In the genomic region with DNA sequence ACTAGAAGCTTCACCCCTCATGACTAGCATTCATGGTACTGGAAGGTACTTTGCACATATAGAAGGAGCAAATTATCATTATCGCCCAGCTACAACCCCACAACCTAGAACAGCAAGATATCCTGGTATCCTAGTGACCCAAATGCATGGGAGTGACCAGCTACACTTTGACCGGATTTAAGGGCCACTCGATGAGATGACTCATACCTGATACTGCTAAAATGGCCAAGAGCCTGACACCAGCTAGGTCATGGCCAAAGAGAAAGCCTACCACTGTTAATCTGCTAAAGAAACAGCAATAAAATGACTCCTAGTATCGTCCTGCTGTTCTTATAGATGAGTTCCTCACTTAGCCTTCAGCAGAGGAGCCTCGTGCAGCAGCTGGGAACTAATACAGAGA, we compare ENCODE assay signal across 29 mouse cellular contexts. TPM values are rescaled to one million over a fixed set of nuclear protein-coding genes. Genes with fewer than 3 reads are reported as not detected.
DNase-seq lines count a peak whose midpoint lies in the region; ATAC-seq and TF ChIP-seq lines count a peak whose summit lies in the region.
"Had no signal": no experiment of that assay in that cellular context is flagged by ENCODE, and none has a peak within 500 bp of the region (broad histone marks: within the 10 kb centered on the region; RNA-seq: fewer than 3 reads in every experiment).

No protein-coding gene starts in this region.

- no peaks in the 10 kb centered on the region for H3K27me3 ChIP-seq in intestine, postnatal 0 days (replicated peaks; ENCODE audit: control insufficient read depth, insufficient read depth, low read length)
- H3K27me3 ChIP-seq in intestine, embryonic 16.5 days (replicated peaks; ENCODE audit: control insufficient read depth, insufficient read depth, low read length) = no peaks in the 10 kb centered on the region
- no peaks in the 10 kb centered on the region for H3K27me3 ChIP-seq in midbrain, embryonic 11.5 days (ENCODE audit: control insufficient read depth, insufficient read depth, low read length)
- H3K27me3 ChIP-seq in midbrain, postnatal 0 days (ENCODE audit: insufficient read depth, low read length) = no peaks in the 10 kb centered on the region
- H3K27me3 ChIP-seq: CH12.LX; embryonic facial prominence, embryonic 13.5 days; embryonic facial prominence, embryonic 15.5 days; forebrain, embryonic 12.5 days; Patski had no signal

- no peak overlapping the region for H3K4me3 ChIP-seq in intestine, postnatal 0 days (ENCODE audit: low read depth, low read length)
- H3K4me3 ChIP-seq in intestine, embryonic 16.5 days (ENCODE audit: low read length) = no peak overlapping the region
- no peak overlapping the region for H3K4me3 ChIP-seq in midbrain, embryonic 11.5 days (ENCODE audit: low read depth, low read length)
- H3K4me3 ChIP-seq in midbrain, postnatal 0 days (ENCODE audit: low read depth, low read length) = no peak overlapping the region
- H3K4me3 ChIP-seq: embryonic facial prominence, embryonic 13.5 days; embryonic facial prominence, embryonic 15.5 days; erythroblast, embryonic 14.5 days; forebrain, embryonic 10.5 days; forebrain, embryonic 12.5 days had no signal

- no peak overlapping the region for H3K27ac ChIP-seq in intestine, postnatal 0 days (ENCODE audit: low read depth, low read length)
- H3K27ac ChIP-seq in intestine, embryonic 16.5 days (ENCODE audit: low read length) = no peak overlapping the region
- no peak overlapping the region for H3K27ac ChIP-seq in midbrain, embryonic 11.5 days (ENCODE audit: low read depth, low read length)
- H3K27ac ChIP-seq in midbrain, postnatal 0 days (ENCODE audit: low read depth, low read length) = no peak overlapping the region
- H3K27ac ChIP-seq: embryonic facial prominence, embryonic 13.5 days; embryonic facial prominence, embryonic 15.5 days; forebrain, embryonic 10.5 days; forebrain, embryonic 12.5 days had no signal

- no peak for TF ChIP-seq CTCF in intestine, postnatal 0 days (IDR thresholded peaks at IDR 0.05; ENCODE audit: low read depth)
- TF ChIP-seq CTCF in midbrain, postnatal 0 days (IDR thresholded peaks at IDR 0.05) = no peak

- no peaks in the 10 kb centered on the region for H3K36me3 ChIP-seq in intestine, postnatal 0 days (ENCODE audit: control insufficient read depth, insufficient read depth)
- H3K36me3 ChIP-seq in intestine, embryonic 16.5 days (ENCODE audit: control insufficient read depth, insufficient read depth, low read length) = no peaks in the 10 kb centered on the region
- H3K36me3 ChIP-seq in midbrain, embryonic 11.5 days (ENCODE audit: control insufficient read depth, insufficient read depth, low read length) = no peaks in the 10 kb centered on the region
- no peaks in the 10 kb centered on the region for H3K36me3 ChIP-seq in midbrain, postnatal 0 days (ENCODE audit: insufficient read depth, low read length)
- H3K36me3 ChIP-seq: embryonic facial prominence, embryonic 13.5 days; embryonic facial prominence, embryonic 15.5 days; forebrain, embryonic 10.5 days; forebrain, embryonic 12.5 days; G1E had no signal

- peak; percentile 79 for ATAC-seq in intestine, postnatal 0 days
- no peak for ATAC-seq in intestine, embryonic 16.5 days
- ATAC-seq in midbrain, embryonic 11.5 days (ENCODE audit: low FRiP score) = no peak
- no peak for ATAC-seq in midbrain, postnatal 0 days (ENCODE audit: low FRiP score)
- ATAC-seq: forebrain, embryonic 14.5 days; forebrain, embryonic 16.5 days; Patski had no signal

- 0 out of 2 replicates have a peak, but pooled peaks cover 4% of the 10 kb centered on the region for H3K9me3 ChIP-seq in intestine, postnatal 0 days (ENCODE audit: control insufficient read depth)
- 0 out of 2 replicates have a peak, but pooled peaks cover 2% of the 10 kb centered on the region for H3K9me3 ChIP-seq in intestine, embryonic 16.5 days (ENCODE audit: control insufficient read depth, low read length)
- H3K9me3 ChIP-seq in midbrain, embryonic 11.5 days (ENCODE audit: control insufficient read depth, low read length) = no peaks in the 10 kb centered on the region
- H3K9me3 ChIP-seq in midbrain, postnatal 0 days (ENCODE audit: low read length) = 0 out of 2 replicates have a peak, but pooled peaks cover 6% of the 10 kb centered on the region
- H3K9me3 ChIP-seq: embryonic facial prominence, embryonic 15.5 days; forebrain, embryonic 10.5 days; forebrain, embryonic 12.5 days; G1E had no signal

- H3K4me2 ChIP-seq in intestine, postnatal 0 days (replicated peaks; ENCODE audit: low read depth) = no peak overlapping the region
- H3K4me2 ChIP-seq in intestine, embryonic 16.5 days (ENCODE audit: low read depth, low read length) = no peak overlapping the region
- H3K4me2 ChIP-seq in midbrain, embryonic 11.5 days = no peak overlapping the region
- no peak overlapping the region for H3K4me2 ChIP-seq in midbrain, postnatal 0 days (ENCODE audit: low read depth, low read length, poor library complexity, severe bottlenecking)
- H3K4me2 ChIP-seq: embryonic facial prominence, embryonic 13.5 days; embryonic facial prominence, embryonic 15.5 days; forebrain, embryonic 12.5 days had no signal

- WGBS in intestine, postnatal 0 days = 76% methylated on average over 5 of the region's 5 CpGs
- WGBS in intestine, embryonic 16.5 days = 91% methylated on average over 5 of the region's 5 CpGs
- whole genome bisulfite sequencing in midbrain, embryonic 11.5 days = 89% methylated on average over 5 of the region's 5 CpGs
- WGBS in midbrain, postnatal 0 days = 92% methylated on average over 5 of the region's 5 CpGs
- 61% methylated on average over 5 of the region's 5 CpGs for WGBS in large intestine, adult 2 months

- H3K9ac ChIP-seq in intestine, postnatal 0 days (ENCODE audit: low read depth, low read length) = no peak overlapping the region
- H3K9ac ChIP-seq in intestine, embryonic 16.5 days (ENCODE audit: low read depth, low read length) = no peak overlapping the region
- no peak overlapping the region for H3K9ac ChIP-seq in midbrain, embryonic 11.5 days (ENCODE audit: low read length)
- no peak overlapping the region for H3K9ac ChIP-seq in midbrain, postnatal 0 days (replicated peaks; ENCODE audit: low read length, poor library complexity, severe bottlenecking)
- H3K9ac ChIP-seq: embryonic facial prominence, embryonic 13.5 days; embryonic facial prominence, embryonic 15.5 days; forebrain, embryonic 12.5 days had no signal

- DNase-seq in midbrain, embryonic 11.5 days (ENCODE audit: low spot score, missing footprints) = peak; percentile 72
- DNase-seq in midbrain, postnatal 0 days (ENCODE audit: low spot score) = no peak
- DNase-seq in large intestine, adult 2 months (ENCODE audit: low read depth, low spot score) = peak; percentile 13
- no peak for DNase-seq in spleen, postnatal 14 days (ENCODE audit: low spot score in 2 of 2)
- DNase-seq: adrenal gland, adult 8-10 months; adrenal gland, postnatal 14 days; adrenal gland, postnatal 36 days; B cell, adult 2 months; cerebellum, adult 11-12 months; cerebellum, adult 2 months; cerebellum, adult 9-10 months; cerebellum, postnatal 10 days; cerebellum, postnatal 25 days; embryo, embryonic 11 days had no signal

- no peaks in the 10 kb centered on the region for H3K4me1 ChIP-seq in intestine, postnatal 0 days (replicated peaks; ENCODE audit: control insufficient read depth, insufficient read depth, low read length)
- H3K4me1 ChIP-seq in intestine, embryonic 16.5 days (ENCODE audit: control insufficient read depth, insufficient read depth, low read length) = no peaks in the 10 kb centered on the region
- H3K4me1 ChIP-seq in midbrain, embryonic 11.5 days (ENCODE audit: control insufficient read depth, insufficient read depth, low read length) = no peaks in the 10 kb centered on the region
- H3K4me1 ChIP-seq in midbrain, postnatal 0 days (ENCODE audit: insufficient read depth, low read length) = no peaks in the 10 kb centered on the region
- H3K4me1 ChIP-seq: embryonic facial prominence, embryonic 13.5 days; embryonic facial prominence, embryonic 15.5 days; forebrain, embryonic 10.5 days; forebrain, embryonic 12.5 days had no signal

RNA-seq across cellular contexts. Expression of a gene that starts 19.8 kb away (rescaled TPM):
- not detected in 2 replicates for polyA plus RNA-seq in intestine, postnatal 0 days (2015; fragmentation: Nextera tagmentation; extraction: Ambion mirVana)
- not detected in 2 replicates for polyA plus RNA-seq in intestine, embryonic 16.5 days (2015; fragmentation: Nextera tagmentation; extraction: Ambion mirVana)
- polyA plus RNA-seq in midbrain, embryonic 11.5 days (2014; fragmentation: Nextera tagmentation; extraction: Ambion mirVana) = not detected in 2 replicates
- not detected in 2 replicates for total RNA-seq in midbrain, postnatal 0 days (2014; rRNA removed)
- not detected in 2 replicates for polyA plus RNA-seq in midbrain, postnatal 0 days (2015; fragmentation: Nextera tagmentation; extraction: Ambion mirVana)
- polyA plus RNA-seq in large intestine, adult 2 months (2012; rRNA removed) = 0.14 and 0.22 TPM in 2 replicates
- total RNA-seq: adrenal gland, adult 18-20 months; adrenal gland, postnatal 14 days; adrenal gland, postnatal 36 days; G1E had no signal
- polyA plus RNA-seq: cerebellum, adult 2 months; cortical plate, adult 2 months; embryonic facial prominence, embryonic 11.5 days; embryonic facial prominence, embryonic 13.5 days; embryonic facial prominence, embryonic 15.5 days; erythroblast, embryonic 14.5 days; forebrain, embryonic 10.5 days; forebrain, embryonic 12.5 days; forebrain, embryonic 14.5 days; G1E had no signal

RNA-seq across cellular contexts. Expression of a gene that starts 58.1 kb away (rescaled TPM):
- 34.9 and 35.9 TPM in 2 replicates for polyA plus RNA-seq in intestine, postnatal 0 days (2015; fragmentation: Nextera tagmentation; extraction: Ambion mirVana)
- polyA plus RNA-seq in intestine, embryonic 16.5 days (2015; fragmentation: Nextera tagmentation; extraction: Ambion mirVana) = 13.1 and 23.5 TPM in 2 replicates
- polyA plus RNA-seq in midbrain, embryonic 11.5 days (2014; fragmentation: Nextera tagmentation; extraction: Ambion mirVana) = 49.8 and 56.0 TPM in 2 replicates
- 44.2 and 48.1 TPM in 2 replicates for total RNA-seq in midbrain, postnatal 0 days (2014; rRNA removed)
- 13.7 and 13.8 TPM in 2 replicates for polyA plus RNA-seq in midbrain, postnatal 0 days (2015; fragmentation: Nextera tagmentation; extraction: Ambion mirVana)
- 61.9 and 66.6 TPM in 2 replicates for polyA plus RNA-seq in large intestine, adult 2 months (2012; rRNA removed)

Comparison
In these comparisons a context has a peak if more than half of its experiments do, and no peak if none do; other contexts are left out.
1. DNase-seq: peak in midbrain, embryonic 11.5 days (single experiment) and large intestine, adult 2 months (single experiment); none in midbrain, postnatal 0 days (single experiment) and spleen, postnatal 14 days (0 of 2).